10 mouse cellular contexts compared by ENCODE assay signal in the genomic region with DNA sequence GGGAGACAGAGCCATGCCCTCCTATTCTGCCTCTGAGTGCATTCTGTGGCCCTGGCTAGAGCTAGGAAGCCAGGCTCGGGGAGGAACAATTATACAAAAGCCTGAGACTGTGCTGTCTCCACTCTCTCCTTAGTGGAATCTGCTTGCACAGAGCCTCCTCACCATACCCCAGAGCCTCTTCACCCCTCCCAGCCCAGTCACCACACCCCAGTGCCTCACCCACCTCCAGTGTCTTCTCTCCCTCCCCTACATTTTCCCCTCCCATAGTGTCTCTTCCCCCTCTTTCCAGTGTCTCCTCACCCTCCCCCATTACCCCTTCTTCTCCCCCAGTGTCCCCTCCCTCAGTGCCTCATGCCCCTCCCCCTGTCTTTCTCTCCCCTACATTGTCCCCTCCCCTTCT. TPM values are rescaled to one million over a fixed set of nuclear protein-coding genes. Genes with fewer than 3 reads are reported as not detected.
A peak's percentile ranks its signal among the peaks of the same experiment; 100 is the strongest.
DNase-seq lines count a peak whose midpoint lies in the region; ATAC-seq and TF ChIP-seq lines count a peak whose summit lies in the region.
"Had no signal": no experiment of that assay in that cellular context is flagged by ENCODE, and none has a peak within 500 bp of the region (broad histone marks: within the 10 kb centered on the region; RNA-seq: fewer than 3 reads in every experiment).

No protein-coding gene starts in this region.

- H3K4me3 ChIP-seq in heart, embryonic 10.5 days: 0 out of 2 replicates have a peak overlapping the region, but pooled peaks have one; percentile 5
- H3K4me3 ChIP-seq in CH12.LX (replicated peaks in 1 of 3; ENCODE audit: low read depth in 2 of 3, low read length in 2 of 3, poor library complexity in 1 of 3) (no peak overlapping the region), macrophage (ENCODE audit: inconsistent target) (no peak overlapping the region)
- H3K4me3 ChIP-seq in forebrain, embryonic 15.5 days: no peak overlapping the region

- no peak overlapping the region for H3K9ac ChIP-seq in CH12.LX (ENCODE audit: insufficient read depth, low read depth)
- H3K9ac ChIP-seq in forebrain, embryonic 15.5 days (replicated peaks): no peak overlapping the region

- no peak for TF ChIP-seq EP300 in CH12.LX (IDR thresholded peaks at IDR 0.05; ENCODE audit: low read length)

- peak overlapping the region; percentile 89 for H3K27ac ChIP-seq in heart, embryonic 10.5 days
- H3K27ac ChIP-seq in CH12.LX (ENCODE audit: insufficient read depth, low read depth) (peak overlapping the region; percentile 11; the same call in 1 of the 2 replicates), macrophage (peak overlapping the region; percentile 96)
- H3K27ac ChIP-seq in forebrain, embryonic 15.5 days (replicated peaks): peak overlapping the region; percentile 60

- intact Hi-C loops in heart, postnatal 25 days (cut with DNase I): no loop called here

- no peaks in the 10 kb centered on the region for H3K9me3 ChIP-seq in heart, embryonic 10.5 days
- H3K9me3 ChIP-seq in CH12.LX (replicated peaks; ENCODE audit: low read length): peaks cover 3% of the 10 kb centered on the region
- H3K9me3 ChIP-seq in forebrain, embryonic 15.5 days: no peaks in the 10 kb centered on the region

- no peaks in the 10 kb centered on the region for H3K27me3 ChIP-seq in heart, embryonic 10.5 days (ENCODE audit: insufficient read depth, poor library complexity, severe bottlenecking)
- H3K27me3 ChIP-seq in CH12.LX (replicated peaks): no peaks in the 10 kb centered on the region
- H3K27me3 ChIP-seq in forebrain, embryonic 15.5 days: no peaks in the 10 kb centered on the region

- no peak overlapping the region for H3K4me2 ChIP-seq in CH12.LX (ENCODE audit: insufficient read depth, low read depth, poor library complexity, severe bottlenecking)
- H3K4me2 ChIP-seq in forebrain, embryonic 15.5 days (replicated peaks): no peak overlapping the region

- TF ChIP-seq RAD21 in CH12.LX (IDR thresholded peaks at IDR 0.05; ENCODE audit: low read depth, low read length): no peak

- DNase-seq in heart, embryonic 10.5 days (ENCODE audit: low spot score): no peak
- DNase-seq in heart, postnatal 25 days (ENCODE audit: low spot score): no peak
- DNase-seq in CH12.LX (ENCODE audit: extremely low read depth): no peak
- no peak for DNase-seq in layer of hippocampus, adult 18-20 months (ENCODE audit: low spot score in 2 of 2)
- no peak for DNase-seq in thymus, postnatal 25 days
- DNase-seq in urinary bladder, postnatal 4 days (ENCODE audit: low spot score in 2 of 2): no peak
- DNase-seq: adrenal gland, postnatal 14 days had no signal

- H3K79me2 ChIP-seq in CH12.LX (replicated peaks; ENCODE audit: control insufficient read depth, extremely low read depth, insufficient read depth, poor library complexity, severe bottlenecking): no peaks in the 10 kb centered on the region
- no peaks in the 10 kb centered on the region; the same call in 1 of the 2 replicates for H3K79me2 ChIP-seq in macrophage (ENCODE audit: inconsistent target)

- peaks cover 84% of the 10 kb centered on the region for H3K4me1 ChIP-seq in heart, embryonic 10.5 days
- peaks cover 17 to 62% of the 10 kb centered on the region in 2 experiments for H3K4me1 ChIP-seq in CH12.LX (ENCODE audit: control insufficient read depth in 1 of 2, insufficient read depth in 2 of 2)
- H3K4me1 ChIP-seq in forebrain, embryonic 15.5 days: peaks cover 16% of the 10 kb centered on the region

- in situ Hi-C loops in CH12.LX (cut with MboI; ENCODE audit: low pct_ligation_motif_present, low pct_unique_long_range_greater_than_20kb, low sequenced_read_pairs): no loop called here

- no peak for TF ChIP-seq POLR2A in CH12.LX (IDR thresholded peaks at IDR 0.05; ENCODE audit: low read depth, low read length)

- ATAC-seq in forebrain, embryonic 15.5 days (replicated peaks): no peak; the same call in 1 of the 2 replicates

- WGBS in heart, embryonic 10.5 days: 7% methylated on average over 1 of the region's 1 CpGs
- 0% methylated on average over 1 of the region's 1 CpGs for WGBS in forebrain, embryonic 15.5 days
- WGBS in macrophage (ENCODE audit: missing documents): 33% methylated on average over 1 of the region's 1 CpGs

- dilution Hi-C loops in CH12.LX (cut with MboI; ENCODE audit: extremely low pct_ligation_motif_present, extremely low pct_unique_long_range_greater_than_20kb, low sequenced_read_pairs): no loop called here

- H3K36me3 ChIP-seq in heart, embryonic 10.5 days: no peaks in the 10 kb centered on the region
- H3K36me3 ChIP-seq in CH12.LX (replicated peaks in 1 of 2; ENCODE audit: control insufficient read depth in 1 of 2, insufficient read depth in 1 of 2, low read length in 1 of 2): peaks cover 0 to 2% of the 10 kb centered on the region in 2 experiments
- H3K36me3 ChIP-seq in forebrain, embryonic 15.5 days: no peaks in the 10 kb centered on the region
- H3K36me3 ChIP-seq in macrophage (ENCODE audit: inconsistent target): no peaks in the 10 kb centered on the region

- no peak for TF ChIP-seq CTCF in CH12.LX (conservative IDR thresholded peaks at IDR 0.05 in 1 of 2, IDR thresholded peaks at IDR 0.05 in 1 of 2; ENCODE audit: low read depth in 2 of 2, low read length in 2 of 2)

TF ChIP-seq in CH12.LX, 34 proteins besides CTCF, POLR2A, EP300 and RAD21:
- TF ChIP-seq HCFC1 (IDR thresholded peaks at IDR 0.05; ENCODE audit: low read depth, low read length) (no peak), RCOR1 (conservative IDR thresholded peaks at IDR 0.05; ENCODE audit: low read depth, low read length) (no peak), MAZ (IDR thresholded peaks at IDR 0.05; ENCODE audit: low read depth, low read length) (no peak)

RNA-seq across cellular contexts. Expression of a gene that starts 29.5 kb away (rescaled TPM):
- 0.71 and 0.87 TPM in 2 replicates for polyA plus RNA-seq in heart, embryonic 10.5 days (2016; fragmentation: Nextera tagmentation; extraction: Ambion mirVana)
- 1 to 10 TPM; 1.3 to 2.0 TPM for total RNA-seq in heart, postnatal 25 days (2021)
- not detected in 2 replicates for total RNA-seq in CH12.LX (2012; rRNA removed)
- total RNA-seq in CH12.LX (2014; rRNA removed): not detected in 2 replicates
- not detected in 2 replicates for polyA plus RNA-seq in CH12.LX (2012; ENCODE audit: insufficient read length, low read depth)
- 0.73 and 0.80 TPM in 2 replicates for polyA plus RNA-seq in forebrain, embryonic 15.5 days (2015; fragmentation: Nextera tagmentation; extraction: Ambion mirVana)
- 1 to 10 TPM in 1 of 26 experiments, not detected in 25; 3.9 TPM for total RNA-seq in macrophage (2018; cell fraction: chromatin; rRNA removed)
- total RNA-seq in macrophage (2018; cell fraction: cytosol; rRNA removed): not detected
- total RNA-seq in macrophage (2018; cell fraction: nucleus; rRNA removed): 1 to 10 TPM in 1 of 26 experiments, under 1 TPM in 1, not detected in 24; 0.80 to 3.0 TPM
- polyA plus RNA-seq in macrophage (2018): not detected in 3 replicates
- 1 to 10 TPM; 1.6 to 2.1 TPM for total RNA-seq in layer of hippocampus, adult 18-20 months (2021)

RNA-seq across cellular contexts. Expression of a gene that starts 41.0 kb away (rescaled TPM):
- polyA plus RNA-seq in heart, embryonic 10.5 days (2016; fragmentation: Nextera tagmentation; extraction: Ambion mirVana): not detected in 2 replicates
- not detected for total RNA-seq in heart, postnatal 25 days (2021)
- total RNA-seq in CH12.LX (2012; rRNA removed) (not detected in 2 replicates), CH12.LX (2014; rRNA removed) (not detected in 2 replicates)
- polyA plus RNA-seq in CH12.LX (2012; ENCODE audit: insufficient read length, low read depth) (not detected in 2 replicates), macrophage (2018) (not detected in 3 replicates)
- polyA plus RNA-seq in forebrain, embryonic 15.5 days (2015; fragmentation: Nextera tagmentation; extraction: Ambion mirVana): not detected in 2 replicates
- total RNA-seq in macrophage (2018; cell fraction: chromatin; rRNA removed): not detected
- total RNA-seq in macrophage (2018; cell fraction: cytosol; rRNA removed): not detected
- total RNA-seq in macrophage (2018; cell fraction: nucleus; rRNA removed): not detected
- total RNA-seq in layer of hippocampus, adult 18-20 months (2021): not detected
- total RNA-seq: adrenal gland, postnatal 14 days; left cerebral cortex, adult 18-20 months had no signal

Comparison
In these comparisons a context has a peak if more than half of its experiments do, and no peak if none do; other contexts are left out.
1. H3K27ac ChIP-seq: peak in every context shown above with its lines; median percentile 96 in macrophage; 89 in heart, embryonic 10.5 days; 60 in forebrain, embryonic 15.5 days; 11 in CH12.LX.